Mouse (Mus musculus) myocyte (in vitro differentiated cells): Measurements from ENCODE around the gene Erg.

Experiments used
- CEBPB ChIP-seq: IDR thresholded peaks from 2 replicates; pipeline ENCODE4 v1.6.1; 2011; ENCODE audit warnings: mild to moderate bottlenecking, moderate library complexity; ENCODE audit not compliant: poor library complexity, insufficient read depth, severe bottlenecking
- E2F4 ChIP-seq: IDR thresholded peaks from one replicate; pipeline ENCODE4 v1.6.1; 2011; ENCODE audit warnings: mild to moderate bottlenecking, control low read depth, moderate library complexity; ENCODE audit not compliant: insufficient read depth
- MAX ChIP-seq: IDR thresholded peaks from one replicate; pipeline ENCODE4 v1.6.1; 2011; ENCODE audit warnings: low read depth, mild to moderate bottlenecking, control low read depth
- MYOD1 ChIP-seq, 3 experiments: IDR thresholded peaks; one replicate each; pipeline ENCODE4 v1.6.1; 2011; ENCODE audit warnings: control low read depth in 2 of 3, low read depth in 2 of 3, mild to moderate bottlenecking in 2 of 3, moderate library complexity in 1 of 3; ENCODE audit not compliant: insufficient read length in 2 of 3, control insufficient read depth in 1 of 3
- MYOG ChIP-seq, 3 experiments: IDR thresholded peaks; one replicate each; pipeline ENCODE4 v1.6.1; 2011; ENCODE audit warnings: control low read depth in 2 of 3, low read depth in 2 of 3, mild to moderate bottlenecking in 2 of 3; ENCODE audit not compliant: insufficient read length in 2 of 3, control insufficient read depth in 1 of 3, insufficient read depth in 1 of 3
- POLR2A ChIP-seq: IDR thresholded peaks from one replicate; pipeline ENCODE4 v1.6.1; 2011; ENCODE audit warnings: low read depth, mild to moderate bottlenecking, control low read depth, moderate library complexity; ENCODE audit not compliant: insufficient read length
- POLR2AphosphoS2 ChIP-seq: IDR thresholded peaks from one replicate; pipeline ENCODE4 v1.6.1; 2011; ENCODE audit warnings: low read depth, control low read depth; ENCODE audit not compliant: insufficient read length
- REST ChIP-seq: IDR thresholded peaks from one replicate; pipeline ENCODE4 v1.6.1; 2011; ENCODE audit warnings: mild to moderate bottlenecking, control low read depth, moderate library complexity; ENCODE audit not compliant: insufficient read depth, insufficient read length
- SRF ChIP-seq: IDR thresholded peaks from one replicate; pipeline ENCODE4 v1.6.1; 2011; ENCODE audit warnings: low read depth; ENCODE audit not compliant: control insufficient read depth, insufficient read length
- TCF12 ChIP-seq: IDR thresholded peaks from one replicate; pipeline ENCODE4 v1.6.1; 2011; ENCODE audit warnings: mild to moderate bottlenecking, control low read depth; ENCODE audit not compliant: poor library complexity, insufficient read depth, severe bottlenecking
- USF1 ChIP-seq: IDR thresholded peaks from one replicate; pipeline ENCODE4 v1.6.1; 2011; ENCODE audit warnings: low read depth, mild to moderate bottlenecking, control low read depth, moderate library complexity

GRCm38 (mm10) chr16:95340885-95341791 is 245.3 kb downstream of the Erg start:
- TF ChIP-seq REST (no peak), USF1 (no peak), POLR2A (no peak), TCF12 (no peak), POLR2AphosphoS2 (no peak), CEBPB (no peak), SRF (no peak), MAX (no peak), MYOG (IDR thresholded peaks at IDR 0.05; ENCODE audit: control insufficient read depth in 1 of 3, insufficient read depth in 1 of 3, insufficient read length in 2 of 3, low read depth in 2 of 3) (no peak), E2F4 (no peak), MYOD1 (IDR thresholded peaks at IDR 0.05; ENCODE audit: control insufficient read depth in 1 of 3, insufficient read length in 2 of 3, low read depth in 2 of 3) (no peak)
